Mouse (Mus musculus) intestine, postnatal 0 days (tissue): Measurements from ENCODE around the gene Rfx4. TPM values are rescaled to one million over a fixed set of nuclear protein-coding genes. Genes with fewer than 3 reads are reported as not detected.

Experiments
- ATAC-seq: fragments of 200-750 bp; cut with Nextera tagmentation; 2 replicates; pipeline ENCODE4 v1.8.0; 2017; ENCODE audit warnings: mild to moderate bottlenecking, moderate TSS enrichment, moderate library complexity
- H3K27ac ChIP-seq: fragments of 300-500 bp; sonication (generic); 2 replicates; pipeline ENCODE4 v1.5.1; 2014; ENCODE audit warnings: mild to moderate bottlenecking, low read depth, low read length, moderate library complexity
- H3K27me3 ChIP-seq: fragments of 300-500 bp; sonication (generic); replicated peaks from 2 replicates; pipeline ENCODE4 v1.6.1; 2014; ENCODE audit warnings: low read length, mixed read lengths; ENCODE audit not compliant: control insufficient read depth, insufficient read depth
- H3K36me3 ChIP-seq: fragments of 300-500 bp; sonication (generic); 2 replicates; pipeline ENCODE4 v1.6.1; 2014; ENCODE audit warnings: mild to moderate bottlenecking, moderate library complexity; ENCODE audit not compliant: control insufficient read depth, insufficient read depth
- H3K4me1 ChIP-seq: fragments of 300-500 bp; sonication (generic); replicated peaks from 2 replicates; pipeline ENCODE4 v1.6.1; 2014; ENCODE audit warnings: antibody characterized with exemption, low read length, mixed read lengths; ENCODE audit not compliant: control insufficient read depth, insufficient read depth
- H3K4me2 ChIP-seq: fragments of 300-500 bp; sonication (generic); replicated peaks from 2 replicates; pipeline ENCODE4 v1.6.1; 2014; ENCODE audit warnings: low read depth, mild to moderate bottlenecking, moderate library complexity
- H3K4me3 ChIP-seq: fragments of 300-500 bp; sonication (generic); 2 replicates; pipeline ENCODE4 v1.5.1; 2014; ENCODE audit warnings: low read depth, low read length
- H3K9ac ChIP-seq: fragments of 300-500 bp; sonication (generic); 2 replicates; pipeline ENCODE4 v1.6.1; 2014; ENCODE audit warnings: mild to moderate bottlenecking, low read depth, low read length
- H3K9me3 ChIP-seq: fragments of 300-500 bp; sonication (generic); 2 replicates; pipeline ENCODE4 v1.6.1; 2016; ENCODE audit warnings: mixed run types; ENCODE audit not compliant: control insufficient read depth
- CTCF ChIP-seq: sonication (generic); IDR thresholded peaks from 2 replicates; pipeline ENCODE4 v1.5.1; 2016; ENCODE audit warnings: low read depth, mild to moderate bottlenecking, control low read depth, antibody characterized with exemption, moderate library complexity
- WGBS: fragments of 180-500 bp; shearing (Covaris S2); extraction: QIAGEN DNeasy Blood & Tissue Kit; methylation state at CpG from one replicate; pipeline ENCODE4 v1.1.7; 2014; 5-methylcytosine and 5-hydroxymethylcytosine counted together
- polyA plus RNA-seq: library from polyadenylated mRNA; unstranded; fragments of >200 nt; fragmentation: Nextera tagmentation; extraction: Ambion mirVana; gene quantifications from 2 replicates; pipeline ENCODE4 v1.2.1, GENCODE M21; 2015

Rfx4 gene
- polyA plus RNA-seq, 1 experiment from 2014 or later = not detected

DNA sequence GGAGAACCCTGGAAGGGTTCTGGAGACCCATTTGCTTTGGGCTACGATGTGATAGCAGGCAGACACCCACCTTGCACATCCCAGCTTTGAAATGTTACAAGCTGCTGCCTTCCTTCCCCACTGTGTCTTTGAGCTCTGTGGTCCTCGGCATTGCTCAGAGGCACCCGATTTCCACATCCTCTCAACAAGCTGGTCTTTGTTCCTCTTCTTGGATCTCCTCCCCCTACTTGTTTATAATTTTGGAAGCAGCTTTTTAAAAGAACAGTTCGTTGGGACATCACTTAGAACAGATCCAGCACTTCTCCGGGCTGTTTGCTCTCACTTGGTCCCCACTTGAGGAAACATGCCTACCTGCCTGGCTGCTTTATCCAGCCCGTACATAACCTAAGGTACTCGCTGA lies 22.1 kb downstream of the Rfx4 start:
- Histone ChIP-seq H3K4me3 (no peak overlapping the region), H3K27ac (no peak overlapping the region), H3K4me1 (no peaks in the 10 kb centered on the region), H3K27me3 (no peaks in the 10 kb centered on the region), H3K9me3 (no peaks in the 10 kb centered on the region), H3K9ac (no peak overlapping the region), H3K36me3 (no peaks in the 10 kb centered on the region), H3K4me2 (no peak overlapping the region)
- TF ChIP-seq CTCF = no peak
- 64% methylated on average over 7 of the region's 7 CpGs for WGBS
- no peak for ATAC-seq

DNA sequence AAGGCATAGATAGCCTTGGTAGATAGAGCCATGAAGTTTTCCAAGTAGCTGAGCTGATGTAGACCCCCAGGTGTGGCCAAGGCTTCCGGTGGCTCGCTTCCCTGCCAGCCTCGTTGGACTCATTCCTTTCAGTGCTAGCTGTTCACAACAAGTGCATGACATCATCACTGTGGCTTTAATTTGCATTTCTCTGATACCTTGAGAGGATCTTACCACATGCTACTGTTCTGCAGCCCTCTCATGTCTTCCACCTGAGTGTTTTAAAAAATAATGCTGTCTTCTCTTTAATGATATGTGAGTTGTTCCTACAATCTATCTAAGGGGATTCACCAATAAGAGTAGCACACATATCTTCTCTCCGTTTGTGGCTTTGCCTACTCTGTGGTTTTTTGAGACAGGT lies 25.0 kb downstream of the Rfx4 start:
- no peak overlapping the region for H3K9ac ChIP-seq
- H3K27ac ChIP-seq = no peak overlapping the region
- TF ChIP-seq CTCF = no peak
- no peaks in the 10 kb centered on the region for H3K36me3 ChIP-seq
- WGBS = 81% methylated on average over 4 of the region's 4 CpGs
- H3K4me2 ChIP-seq = no peak overlapping the region
- H3K4me1 ChIP-seq = no peaks in the 10 kb centered on the region
- no peaks in the 10 kb centered on the region for H3K27me3 ChIP-seq
- no peak for ATAC-seq
- H3K4me3 ChIP-seq = no peak overlapping the region
- no peaks in the 10 kb centered on the region for H3K9me3 ChIP-seq

DNA sequence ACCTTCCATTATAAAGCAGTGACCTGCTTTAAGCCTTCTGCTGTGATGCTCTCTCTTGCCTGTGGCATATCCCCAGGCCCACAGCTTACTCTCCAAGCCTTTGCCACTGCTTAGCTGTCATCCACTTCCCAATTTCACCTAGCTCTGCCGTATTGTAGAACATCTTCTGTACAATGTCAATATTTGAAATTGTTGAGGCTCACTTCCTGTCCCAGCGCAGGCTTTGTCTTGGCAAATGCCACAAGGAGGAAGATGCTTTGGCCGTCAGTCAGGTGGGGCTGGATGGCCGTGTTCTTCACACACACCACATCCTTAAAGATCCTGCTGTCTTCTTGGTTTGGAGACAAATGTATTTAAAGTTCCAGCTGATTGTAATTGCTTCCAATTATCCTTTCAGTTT lies 29.5 kb downstream of the Rfx4 start:
- no peaks in the 10 kb centered on the region for H3K4me1 ChIP-seq
- no peak overlapping the region for H3K27ac ChIP-seq
- no peak overlapping the region for H3K4me3 ChIP-seq
- WGBS = 50% methylated on average over 4 of the region's 4 CpGs
- H3K27me3 ChIP-seq = no peaks in the 10 kb centered on the region
- ATAC-seq = no peak
- H3K9me3 ChIP-seq = no peaks in the 10 kb centered on the region
- H3K4me2 ChIP-seq = no peak overlapping the region
- no peaks in the 10 kb centered on the region for H3K36me3 ChIP-seq
- TF ChIP-seq CTCF = no peak
- no peak overlapping the region for H3K9ac ChIP-seq

DNA sequence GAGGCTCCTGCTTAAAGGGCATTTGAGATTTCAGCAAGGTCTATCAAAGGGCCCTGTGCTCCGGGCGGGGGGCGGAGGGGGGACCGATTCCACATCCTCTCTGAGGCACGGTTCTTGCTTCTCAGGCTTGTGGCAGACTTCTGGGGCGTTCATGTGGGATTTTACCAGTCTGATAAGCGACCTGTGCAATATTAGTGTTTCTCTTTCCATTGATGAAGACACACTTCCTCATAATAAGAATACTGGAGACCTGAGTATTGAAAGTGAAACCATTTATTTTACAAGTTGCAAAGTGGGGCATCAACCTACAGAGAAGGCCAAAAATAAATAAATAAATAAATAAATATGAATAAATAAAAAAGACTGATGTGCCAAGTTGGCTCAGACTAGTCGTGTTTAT lies 34.5 kb downstream of the Rfx4 start:
- H3K27me3 ChIP-seq = no peaks in the 10 kb centered on the region
- no peaks in the 10 kb centered on the region for H3K4me1 ChIP-seq
- 81% methylated on average over 8 of the region's 8 CpGs for WGBS
- H3K27ac ChIP-seq = no peak overlapping the region
- H3K4me2 ChIP-seq = no peak overlapping the region
- H3K36me3 ChIP-seq = no peaks in the 10 kb centered on the region
- ATAC-seq = no peak
- no peak for TF ChIP-seq CTCF
- H3K9me3 ChIP-seq = no peaks in the 10 kb centered on the region
- no peak overlapping the region for H3K4me3 ChIP-seq
- H3K9ac ChIP-seq = no peak overlapping the region

DNA sequence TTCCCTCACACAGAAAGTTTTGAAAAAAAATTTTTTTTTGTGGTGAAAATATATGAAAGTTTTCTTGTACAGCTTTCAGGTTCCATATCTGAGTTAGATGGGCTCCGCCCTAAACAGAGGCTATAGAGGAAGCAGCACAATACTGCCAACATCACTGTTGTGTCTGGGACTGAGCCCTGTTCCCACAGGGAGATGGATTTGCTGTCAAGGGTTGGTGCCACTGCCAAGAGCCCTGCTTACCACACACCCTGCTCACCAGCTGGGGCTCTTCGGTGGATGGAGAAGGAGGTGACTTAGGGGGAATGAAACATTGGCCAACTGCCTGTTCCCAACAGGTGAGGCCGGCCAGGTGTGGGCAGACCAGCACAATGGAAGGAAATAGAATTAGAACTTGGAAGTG lies 35.3 kb downstream of the Rfx4 start:
- Histone ChIP-seq H3K4me1 (no peaks in the 10 kb centered on the region), H3K36me3 (no peaks in the 10 kb centered on the region), H3K4me2 (no peak overlapping the region), H3K27me3 (no peaks in the 10 kb centered on the region), H3K9me3 (no peaks in the 10 kb centered on the region), H3K27ac (no peak overlapping the region), H3K9ac (no peak overlapping the region), H3K4me3 (no peak overlapping the region)
- no peak for TF ChIP-seq CTCF
- ATAC-seq = no peak
- 91% methylated on average over 3 of the region's 3 CpGs for WGBS

DNA sequence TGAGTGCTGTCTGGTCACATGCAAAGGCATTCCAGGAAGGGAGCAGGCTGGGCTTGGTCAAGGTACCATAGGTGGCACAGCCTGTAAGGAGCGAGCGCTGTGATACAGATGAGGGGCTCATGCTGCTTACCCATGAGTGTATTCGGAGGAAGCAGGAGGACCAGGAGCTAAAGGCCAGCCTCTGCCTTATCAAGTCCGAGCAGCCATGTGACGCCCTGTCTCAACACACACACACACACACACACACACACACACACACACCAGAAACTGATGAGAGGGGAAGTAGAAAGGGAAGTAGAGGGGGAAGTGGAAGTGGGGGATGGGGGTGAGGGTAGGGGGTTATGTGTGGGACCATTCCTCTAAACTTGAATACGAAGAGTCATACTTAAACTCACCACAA lies 45.7 kb downstream of the Rfx4 start:
- no peak for ATAC-seq
- no peak for TF ChIP-seq CTCF
- no peak overlapping the region for H3K4me3 ChIP-seq

DNA sequence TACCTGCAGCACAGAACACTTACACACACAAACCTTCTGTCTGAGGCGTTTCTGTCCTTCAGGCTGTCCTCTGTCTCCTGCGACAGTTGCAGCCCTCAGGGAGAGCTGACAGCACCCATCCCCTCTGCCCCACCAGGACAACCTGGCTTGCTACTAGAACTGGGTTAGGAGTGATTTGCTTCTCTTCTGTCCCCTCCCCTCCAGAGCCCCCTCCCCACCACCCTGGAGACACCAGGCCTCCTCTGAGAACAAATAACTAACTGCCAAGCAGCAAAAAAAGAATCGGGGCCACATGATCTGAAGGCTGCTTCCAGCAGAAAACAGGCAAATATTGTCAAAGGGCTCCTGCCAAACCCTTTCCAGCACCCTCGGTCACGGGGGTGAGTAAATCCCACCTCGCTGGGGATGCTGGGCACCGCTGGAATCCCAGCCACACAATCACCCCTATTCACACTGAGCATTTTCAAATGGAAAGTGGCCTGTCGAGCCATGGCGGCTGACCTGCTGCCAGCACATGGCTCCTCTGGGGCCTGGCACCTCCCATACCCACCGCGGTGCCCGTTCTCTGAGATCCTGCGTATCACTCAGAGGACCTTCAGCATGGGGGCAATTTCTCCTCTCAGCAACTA lies 47.5 kb downstream of the Rfx4 start:
- no peak overlapping the region for H3K9ac ChIP-seq
- no peaks in the 10 kb centered on the region for H3K4me1 ChIP-seq
- no peak overlapping the region for H3K4me2 ChIP-seq
- WGBS = 66% methylated on average over 13 of the region's 13 CpGs
- no peaks in the 10 kb centered on the region for H3K27me3 ChIP-seq
- ATAC-seq = no peak
- no peak for TF ChIP-seq CTCF
- no peaks in the 10 kb centered on the region for H3K36me3 ChIP-seq
- no peak overlapping the region for H3K27ac ChIP-seq
- H3K4me3 ChIP-seq = no peak overlapping the region
- no peaks in the 10 kb centered on the region for H3K9me3 ChIP-seq

More for the DNA sequence above, 45.7 kb downstream of the Rfx4 start:
- Histone ChIP-seq H3K4me2 (no peak overlapping the region), H3K4me1 (no peaks in the 10 kb centered on the region), H3K27ac (no peak overlapping the region), H3K9me3 (no peaks in the 10 kb centered on the region), H3K27me3 (no peaks in the 10 kb centered on the region), H3K36me3 (no peaks in the 10 kb centered on the region), H3K9ac (no peak overlapping the region)
- WGBS = 74% methylated on average over 6 of the region's 6 CpGs
